Mouse (Mus musculus): Measurements from ENCODE around the gene Tra2a.
"Not testable (repeated sequence)": the region's sequence is repeated elsewhere in the genome, so short reads cannot be mapped to it uniquely, and the experiment has no call there.

Tra2a gene

GRCm38 (mm10) chr6:49263847-49264243 is at the start of gene Tra2a:
TSS of gene Tra2a (minus strand) at chr6:49264033.
- DNase-seq, result peak; percentile 97

- no peak for DNase-seq
Observed at GRCm38 (mm10) chr6:49298286-49298685, 34.5 kb upstream of the Tra2a start.

GRCm38 (mm10) chr6:49282122-49282521 is 18.3 kb upstream of the Tra2a start:
- DNase-seq, result no peak

GRCm38 (mm10) chr6:49280942-49281341 is 17.1 kb upstream of the Tra2a start:
- no peak for DNase-seq

- DNase-seq, result no peak
Observed at GRCm38 (mm10) chr6:49275296-49275695, 11.5 kb upstream of the Tra2a start.

DNA sequence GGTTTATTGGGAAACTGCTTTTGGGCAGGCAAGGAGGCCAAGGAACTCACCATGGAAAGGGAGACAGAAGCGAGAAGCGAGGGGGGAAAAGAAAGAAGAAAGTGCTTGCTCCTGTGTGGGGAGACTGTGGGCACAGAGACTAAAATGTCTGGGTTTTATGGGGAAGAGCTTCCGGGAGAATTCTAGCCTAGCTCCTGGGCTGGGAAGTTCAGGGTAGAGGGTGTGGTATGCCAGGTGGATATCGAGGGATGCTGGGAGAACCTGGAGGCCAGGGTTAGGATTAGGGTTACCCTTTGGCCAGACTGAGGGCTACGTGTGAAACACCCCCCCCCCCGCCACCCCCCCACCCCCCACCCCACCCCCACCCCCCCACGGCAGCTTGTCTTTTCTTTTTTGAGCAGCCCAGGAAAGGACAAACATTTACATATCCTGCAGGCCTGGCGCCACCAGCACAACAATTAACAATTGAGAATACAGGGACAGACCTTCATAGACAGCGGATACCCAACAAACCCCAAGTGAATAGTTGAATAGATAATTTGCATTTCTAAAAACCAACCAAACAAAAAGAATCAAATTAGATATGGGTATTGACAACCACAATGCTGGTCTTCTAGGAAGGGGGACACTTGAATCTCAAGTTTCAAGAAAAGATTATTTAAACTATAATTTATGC is 10.7 kb upstream of the Tra2a start:
- no peak for DNase-seq

- DNase-seq, result no peak
Observed at GRCm38 (mm10) chr6:49273934-49274333, 10.1 kb upstream of the Tra2a start.

DNA sequence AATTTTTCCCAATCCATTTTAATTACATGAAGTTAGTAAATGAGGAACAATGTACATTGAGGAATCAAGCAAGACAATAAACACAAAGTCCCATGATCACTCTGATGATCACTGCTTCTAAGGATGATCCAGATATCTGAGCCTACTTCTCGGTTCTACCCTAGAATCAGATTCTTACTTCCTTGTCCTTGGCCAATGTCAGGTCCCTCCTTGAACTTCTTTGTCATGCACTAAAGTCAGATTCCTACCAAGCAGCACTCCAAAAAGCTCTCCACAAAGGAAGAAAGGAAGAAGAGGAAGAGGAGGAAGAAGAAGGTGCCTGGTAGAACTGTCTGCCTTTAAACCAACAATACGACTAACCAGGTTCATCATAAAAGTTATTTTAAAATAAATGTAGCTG is 9.0 kb upstream of the Tra2a start:
- DNase-seq, result no peak

GRCm38 (mm10) chr6:49271815-49272214 is 8.0 kb upstream of the Tra2a start:
- DNase-seq, result no peak

DNA sequence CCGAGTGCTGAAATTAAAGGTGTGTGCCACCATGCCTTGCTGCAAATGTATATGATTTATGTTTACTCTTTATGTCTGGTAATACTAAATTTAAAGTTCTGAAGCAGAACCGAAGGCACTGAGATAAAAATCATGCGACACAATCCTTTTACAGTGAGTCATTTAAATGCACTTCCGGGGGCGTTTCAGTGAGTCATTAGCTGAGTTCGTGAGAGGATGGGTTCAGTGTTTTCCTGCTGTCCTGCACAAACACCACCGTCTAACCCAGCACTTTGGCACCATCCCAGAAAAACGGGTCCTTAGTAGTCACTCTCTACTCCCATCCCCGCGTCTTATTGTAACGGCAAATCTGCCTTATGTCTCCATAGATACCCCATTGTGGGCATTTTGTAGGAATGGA is 6.1 kb upstream of the Tra2a start:
- no peak for DNase-seq

GRCm38 (mm10) chr6:49269200-49269599 is 5.4 kb upstream of the Tra2a start:
- DNase-seq, result peak; percentile 80

- no peak for DNase-seq
Observed at GRCm38 (mm10) chr6:49267686-49268085, 3.9 kb upstream of the Tra2a start.

DNA sequence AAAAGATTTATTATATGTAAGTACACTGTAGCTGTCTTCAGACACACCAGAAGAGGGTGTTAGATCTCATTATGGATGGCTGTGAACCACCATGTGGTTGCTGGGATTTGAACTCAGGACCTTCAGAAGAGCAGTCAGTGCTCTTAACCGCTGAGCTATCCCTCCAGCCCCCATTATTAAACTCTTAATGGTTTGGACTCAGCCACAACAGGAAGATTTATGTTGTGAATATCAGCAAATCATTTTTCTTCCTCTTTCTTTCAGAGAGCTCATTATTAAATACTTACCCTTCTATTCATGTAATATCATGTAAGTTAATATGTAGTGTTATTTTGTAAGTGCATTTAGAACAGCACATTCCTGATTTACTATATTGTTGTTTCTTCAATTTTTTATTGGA is 1.4 kb upstream of the Tra2a start:
- DNase-seq, result not testable (repeated sequence)

DNA sequence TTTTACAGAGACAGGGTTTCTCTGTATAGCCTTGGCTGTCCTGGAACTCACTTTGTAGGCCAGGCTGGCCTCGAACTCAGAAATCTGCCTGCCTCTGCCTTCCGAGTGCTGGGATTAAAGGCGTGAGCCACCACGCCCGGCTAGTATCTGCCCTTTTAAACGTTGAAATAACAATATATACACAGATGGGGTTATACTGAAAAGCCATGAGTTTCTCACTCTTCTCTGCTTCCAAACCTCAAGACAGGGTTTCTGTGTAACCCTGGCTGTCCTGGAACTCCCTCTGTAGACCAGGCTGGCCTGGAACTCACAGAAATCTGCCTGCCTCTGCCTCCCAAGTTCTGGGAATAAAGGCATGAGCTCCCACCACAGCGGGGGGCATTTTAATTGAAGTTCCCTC is 613 bp upstream of the Tra2a start:
- not testable (repeated sequence) for DNase-seq

DNA sequence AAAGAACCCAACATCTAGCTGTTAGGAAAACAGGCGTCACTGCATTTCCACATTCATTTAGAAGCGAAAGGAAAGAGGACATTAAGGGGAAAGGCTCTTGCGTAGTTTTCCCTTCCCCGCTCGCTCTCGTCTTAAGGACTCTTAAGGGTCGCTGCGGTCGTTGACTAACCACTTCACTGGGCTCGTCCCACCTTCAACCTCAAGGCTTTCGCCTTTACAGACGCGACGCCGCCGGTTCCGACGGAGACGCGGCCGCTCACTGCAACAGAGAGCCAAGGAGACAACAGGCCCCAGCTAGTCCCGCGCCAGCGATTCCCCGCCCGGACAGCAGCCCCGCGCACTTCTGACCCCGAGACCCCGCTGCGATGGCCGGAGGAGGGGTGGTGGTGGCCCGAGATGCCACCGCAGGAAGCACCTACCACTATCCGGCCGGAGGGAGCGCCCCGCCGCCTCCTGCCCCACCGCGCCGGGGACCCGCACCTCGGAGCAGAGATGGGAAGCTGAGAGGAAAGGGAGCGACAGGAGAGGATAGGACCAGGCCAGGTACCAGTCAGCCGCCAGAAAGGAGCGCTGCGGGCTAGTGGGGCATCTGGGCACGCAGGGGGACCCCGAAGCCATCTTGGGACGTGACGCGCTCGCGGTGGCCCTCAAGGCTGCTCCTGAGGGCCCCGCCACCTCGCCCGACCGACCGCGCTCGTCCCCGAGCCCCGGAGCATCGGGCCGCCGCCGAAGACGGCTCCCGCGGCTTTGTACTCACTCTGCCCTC is 569 bp downstream of the Tra2a start:
- DNase-seq, result peak; percentile 37

DNA sequence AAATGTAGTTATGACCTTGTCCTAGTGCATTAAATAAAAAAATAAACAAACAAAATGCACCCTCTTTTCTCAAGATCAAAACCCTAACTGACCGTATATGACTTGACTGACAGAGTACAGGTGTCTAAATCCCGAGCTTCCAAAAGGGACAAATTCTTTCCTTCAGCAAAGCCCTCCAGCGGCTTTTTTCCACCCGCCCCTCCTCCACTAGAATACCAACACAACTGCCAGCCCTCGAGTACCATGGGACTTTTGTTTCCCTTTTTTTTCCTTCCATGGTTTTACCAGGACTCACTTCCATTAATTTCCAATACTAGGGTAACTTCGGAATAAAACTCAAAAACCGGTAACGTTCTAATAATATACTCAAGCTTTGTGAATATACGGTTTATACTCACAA is 1.4 kb downstream of the Tra2a start:
- no peak for DNase-seq

GRCm38 (mm10) chr6:49259711-49260110 is 4.1 kb downstream of the Tra2a start:
- no peak for DNase-seq

DNA sequence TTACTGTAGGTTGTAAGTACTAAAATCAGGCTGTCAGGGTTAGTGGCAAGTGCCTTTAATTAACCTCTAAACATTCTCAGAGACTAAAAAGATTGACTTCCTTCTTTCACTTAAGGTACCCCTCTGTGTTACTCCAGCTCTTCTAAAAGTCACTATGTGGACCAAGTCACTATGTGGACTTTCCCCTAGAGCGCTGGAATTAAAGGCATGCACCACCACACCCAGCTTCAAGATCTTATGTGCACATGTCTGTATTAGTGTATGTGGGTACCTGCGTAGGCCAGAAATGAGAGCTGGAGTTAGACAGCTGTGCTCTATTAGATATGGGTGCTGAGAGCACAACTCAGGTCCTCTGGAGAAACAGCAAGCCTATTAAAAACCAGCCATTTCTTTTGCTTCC is 6.0 kb downstream of the Tra2a start:
- DNase-seq, result no peak

DNA sequence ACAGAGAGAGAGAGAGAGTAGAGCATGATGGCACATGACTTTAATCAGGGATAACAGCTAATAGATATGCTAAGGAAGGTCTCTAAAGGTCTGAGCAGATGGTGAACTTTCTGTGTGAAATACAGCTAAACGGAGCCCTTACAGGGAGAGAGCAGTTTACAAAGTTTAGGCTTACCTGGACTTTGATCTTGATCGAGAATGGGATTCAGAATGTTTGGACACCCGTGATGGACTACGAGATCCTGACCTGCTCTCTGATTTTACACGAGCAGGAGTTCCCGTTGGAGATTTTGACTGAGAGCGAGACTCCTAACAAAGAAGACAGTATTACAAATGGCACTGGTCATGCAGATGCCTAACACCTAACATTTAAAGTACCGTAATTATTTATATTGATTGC is 11.6 kb downstream of the Tra2a start:
- DNase-seq, result no peak

DNA sequence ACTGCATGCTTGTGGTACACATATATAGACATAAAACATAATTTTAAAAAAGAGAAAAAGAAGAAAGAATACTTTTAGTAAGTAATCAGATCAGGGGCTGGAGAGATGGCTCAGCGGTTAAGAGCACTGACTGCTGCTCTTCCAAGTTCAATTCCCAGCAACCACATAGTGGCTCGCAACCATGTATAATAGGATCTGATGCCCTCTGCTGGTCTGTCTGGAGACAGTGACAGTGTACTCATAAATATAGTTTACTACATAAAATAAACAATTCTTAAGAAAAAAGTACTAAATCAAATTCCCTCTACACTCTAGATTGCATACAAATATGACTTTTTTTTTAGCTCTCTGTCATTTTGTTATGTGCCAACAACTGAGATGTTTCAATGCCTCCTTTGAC is 12.6 kb downstream of the Tra2a start:
- DNase-seq, result no peak

DNA sequence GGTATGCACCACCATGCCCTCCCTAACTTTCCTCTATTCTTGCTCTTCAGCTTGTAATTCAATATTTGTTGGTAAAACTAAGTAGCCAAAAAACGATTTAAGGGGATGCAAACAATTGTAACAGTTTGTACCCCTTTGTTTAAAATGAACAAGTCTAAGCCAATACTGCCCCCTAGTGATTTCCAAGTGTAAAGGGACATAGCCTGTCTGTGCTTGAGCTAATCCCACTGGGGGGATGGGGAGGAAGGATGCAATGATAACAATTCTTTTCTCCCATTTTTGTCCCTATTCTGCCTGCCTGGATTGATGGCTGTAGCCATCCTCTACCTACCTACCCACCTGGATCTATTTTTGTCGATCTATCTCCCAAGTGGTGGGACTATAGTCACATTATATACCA is 16.6 kb downstream of the Tra2a start:
- DNase-seq, result no peak

GRCm38 (mm10) chr6:49242331-49242730 is 21.5 kb downstream of the Tra2a start:
- DNase-seq, result no peak

- no peak for DNase-seq
Observed at GRCm38 (mm10) chr6:49241562-49241961, 22.3 kb downstream of the Tra2a start.

DNA sequence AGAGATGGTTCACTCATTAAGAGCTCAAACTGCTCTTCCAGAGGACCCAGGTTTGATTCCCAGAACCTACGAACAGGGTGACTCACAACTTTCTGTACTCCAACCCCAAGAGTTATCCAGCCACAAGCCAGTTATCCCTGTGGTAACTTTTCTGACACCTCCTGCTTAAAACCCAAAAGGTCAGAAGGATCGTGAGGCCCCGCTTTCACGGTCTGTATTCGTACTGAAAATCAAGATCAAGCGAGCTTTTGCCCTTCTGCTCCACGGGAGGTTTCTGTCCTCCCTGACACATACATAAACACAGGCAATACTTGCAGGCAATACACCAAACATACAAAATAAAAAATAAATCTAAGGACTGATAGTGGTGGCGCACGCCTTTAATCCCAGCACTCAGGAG is 27.5 kb downstream of the Tra2a start:
- peak; percentile 100 for DNase-seq

GRCm38 (mm10) chr6:49233356-49233755 is 30.5 kb downstream of the Tra2a start:
- DNase-seq, result no peak

Data from right cerebral cortex, postnatal 14 days (tissue).